Mouse (Mus musculus) MEL (cell line): ENCODE data around the gene Zfand3.

Experiments used
- BHLHE40 ChIP-seq: IDR thresholded peaks from 2 replicates; pipeline ENCODE4 v1.6.1; 2012; ENCODE audit warnings: low read depth, mild to moderate bottlenecking, inconsistent platforms, low read length, improper control_type of control experiment, borderline replicate concordance
- CHD1 ChIP-seq: IDR thresholded peaks from 2 replicates; pipeline ENCODE4 v1.6.1; 2012; ENCODE audit warnings: low read depth, mild to moderate bottlenecking, inconsistent platforms, low read length, improper control_type of control experiment
- CHD2 ChIP-seq: IDR thresholded peaks from 2 replicates; pipeline ENCODE4 v1.6.1; 2011; ENCODE audit warnings: low read length, improper control_type of control experiment
- CTCF ChIP-seq, 3 experiments: IDR thresholded peaks in 2 of 3; conservative IDR thresholded peaks in 1 of 3; 2 replicates each; pipeline ENCODE4 v1.5.1; 2011 to 2012; ENCODE audit warnings: low read length in 3 of 3, low read depth in 2 of 3, mild to moderate bottlenecking in 2 of 3, improper control_type of control experiment in 1 of 3, inconsistent platforms in 1 of 3, mixed read lengths in 1 of 3, moderate library complexity in 1 of 3; ENCODE audit not compliant: control insufficient read depth in 1 of 3, insufficient read depth in 1 of 3, poor library complexity in 1 of 3, severe bottlenecking in 1 of 3
- E2F4 ChIP-seq: IDR thresholded peaks from 2 replicates; pipeline ENCODE4 v1.6.1; 2011; ENCODE audit warnings: low read depth, low read length, improper control_type of control experiment, borderline replicate concordance
- ELF1 ChIP-seq: IDR thresholded peaks from 2 replicates; pipeline ENCODE4 v1.6.1; 2014; ENCODE audit warnings: low read depth, mild to moderate bottlenecking, inconsistent platforms, low read length, improper control_type of control experiment, moderate library complexity
- GATA1 ChIP-seq: IDR thresholded peaks from 2 replicates; pipeline ENCODE4 v1.6.1; 2011; ENCODE audit warnings: low read depth, low read length, improper control_type of control experiment
- MAFK ChIP-seq: IDR thresholded peaks from 2 replicates; pipeline ENCODE4 v1.6.1; 2011; ENCODE audit warnings: low read depth, mild to moderate bottlenecking, low read length, improper control_type of control experiment, borderline replicate concordance
- MAZ ChIP-seq: IDR thresholded peaks from 2 replicates; pipeline ENCODE4 v1.6.1; 2012; ENCODE audit warnings: low read depth, mild to moderate bottlenecking, inconsistent platforms, low read length, improper control_type of control experiment
- POLR2A ChIP-seq, 2 experiments: IDR thresholded peaks; 2 replicates each; pipeline ENCODE4 v1.6.1; 2011 to 2012; ENCODE audit warnings: low read length in 2 of 2, mild to moderate bottlenecking in 2 of 2, control low read depth in 1 of 2, improper control_type of control experiment in 1 of 2, low read depth in 1 of 2, moderate library complexity in 1 of 2; ENCODE audit not compliant: control insufficient read depth in 1 of 2, insufficient read depth in 1 of 2, poor library complexity in 1 of 2
- ZC3H11A ChIP-seq: IDR thresholded peaks from 2 replicates; pipeline ENCODE4 v1.6.1; 2012; ENCODE audit warnings: low read depth, mild to moderate bottlenecking, inconsistent platforms, low read length, improper control_type of control experiment

DNA sequence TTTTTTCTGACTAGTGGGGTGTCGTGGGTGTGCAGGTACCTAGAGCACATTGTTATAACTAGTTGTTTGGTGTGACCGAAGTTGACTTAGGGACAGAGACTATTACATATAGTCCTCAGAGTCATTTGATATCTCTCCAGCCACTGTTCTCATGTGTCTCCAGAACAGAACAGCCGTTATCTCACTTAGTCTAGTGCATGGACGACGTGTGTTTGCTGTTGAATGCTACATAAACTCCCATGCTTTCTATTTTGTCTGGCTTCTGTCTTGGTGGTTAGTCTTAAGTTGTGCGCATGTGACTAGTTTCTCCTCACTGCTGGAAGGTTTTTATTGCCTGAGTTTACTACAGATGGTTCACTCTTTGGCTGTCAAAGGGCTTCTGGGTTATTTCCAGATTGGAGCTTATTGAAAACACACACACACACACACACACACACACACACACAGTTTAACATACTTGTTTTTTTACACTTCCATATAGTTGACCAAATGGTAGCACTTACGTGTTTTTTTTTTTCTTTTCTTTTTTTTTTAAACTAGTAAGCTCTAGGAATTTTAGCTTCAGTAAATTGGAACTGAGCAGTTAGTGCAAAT is 25.2 kb downstream of the Zfand3 start:
- no peak for TF ChIP-seq E2F4
- no peak; the same call in 1 of the 2 replicates for TF ChIP-seq BHLHE40
- no peak for TF ChIP-seq CTCF (IDR thresholded peaks at IDR 0.05 in 2 of 3, conservative IDR thresholded peaks at IDR 0.05 in 1 of 3; ENCODE audit: control insufficient read depth in 1 of 3, insufficient read depth in 1 of 3, low read depth in 2 of 3, low read length in 3 of 3, poor library complexity in 1 of 3, severe bottlenecking in 1 of 3)
- TF ChIP-seq ZC3H11A: no peak
- TF ChIP-seq GATA1: peak; percentile 41; the same call in 1 of the 2 replicates
- TF ChIP-seq POLR2A (IDR thresholded peaks at IDR 0.05; ENCODE audit: control insufficient read depth in 1 of 2, insufficient read depth in 1 of 2, low read depth in 1 of 2, low read length in 2 of 2, poor library complexity in 1 of 2): no peak
- TF ChIP-seq ELF1: no peak
- TF ChIP-seq MAZ: no peak
- TF ChIP-seq CHD2: no peak
- TF ChIP-seq MAFK: no peak
- TF ChIP-seq CHD1: no peak
